Mouse (Mus musculus) small intestine, adult 2 months (tissue): ENCODE data around the gene Tcl1b5.
"Not testable (repeated sequence)": the region's sequence is repeated elsewhere in the genome, so short reads cannot be mapped to it uniquely, and the experiment has no call there.

ENCODE experiments used
- CTCF ChIP-seq: fragments of 200-500 bp; IDR thresholded peaks from 2 replicates; pipeline ENCODE4 v1.5.1; 2012; ENCODE audit warnings: low read depth, mild to moderate bottlenecking, control low read depth, inconsistent platforms, low read length, moderate library complexity, mixed read lengths; ENCODE audit not compliant: insufficient replicate concordance, insufficient read length; ENCODE audit errors: extremely low read depth
- POLR2A ChIP-seq: fragments of 200-500 bp; IDR thresholded peaks from 2 replicates; pipeline ENCODE4 v1.6.1; 2012; ENCODE audit warnings: low read depth, mild to moderate bottlenecking, control low read depth, inconsistent platforms, low read length, moderate library complexity

- not testable (repeated sequence) for TF ChIP-seq CTCF, POLR2A
These were observed 23.7 kb downstream of the Tcl1b5 start for GRCm38 (mm10) chr12:105199684-105200497.
